Mouse (Mus musculus) MEL (cell line): ENCODE measurements around the gene Tmem11.

ENCODE experiments used
- CTCF ChIP-seq, 3 experiments: IDR thresholded peaks in 2 of 3; conservative IDR thresholded peaks in 1 of 3; 2 replicates each; pipeline ENCODE4 v1.5.1; 2011 to 2012; ENCODE audit warnings: low read length in 3 of 3, low read depth in 2 of 3, mild to moderate bottlenecking in 2 of 3, improper control_type of control experiment in 1 of 3, inconsistent platforms in 1 of 3, mixed read lengths in 1 of 3, moderate library complexity in 1 of 3; ENCODE audit not compliant: control insufficient read depth in 1 of 3, insufficient read depth in 1 of 3, poor library complexity in 1 of 3, severe bottlenecking in 1 of 3
- NELFE ChIP-seq: IDR thresholded peaks from 2 replicates; pipeline ENCODE4 v1.6.1; 2011; ENCODE audit warnings: low read depth, low read length, improper control_type of control experiment
- POLR2AphosphoS5 ChIP-seq: IDR thresholded peaks from 2 replicates; pipeline ENCODE4 v1.6.1; 2012; ENCODE audit warnings: low read depth, borderline replicate concordance, mild to moderate bottlenecking, inconsistent platforms, low read length, moderate library complexity, mixed read lengths
- ZKSCAN1 ChIP-seq: IDR thresholded peaks from 2 replicates; pipeline ENCODE4 v1.6.1; 2012; ENCODE audit warnings: low read depth, mild to moderate bottlenecking, inconsistent platforms, low read length, improper control_type of control experiment, moderate library complexity

GRCm38 (mm10) chr11:60922964-60923363 lies 43.9 kb upstream of the Tmem11 start:
- TF ChIP-seq ZKSCAN1 (no peak), CTCF (IDR thresholded peaks at IDR 0.05 in 2 of 3, conservative IDR thresholded peaks at IDR 0.05 in 1 of 3; ENCODE audit: control insufficient read depth in 1 of 3, insufficient read depth in 1 of 3, low read depth in 2 of 3, low read length in 3 of 3, poor library complexity in 1 of 3, severe bottlenecking in 1 of 3) (no peak), POLR2AphosphoS5 (no peak), NELFE (no peak)
